Comparison of ENCODE assay signal across 12 mouse cellular contexts in genomic region chr1:128805687-128806653, GRCm38 (mm10).
A peak's percentile ranks its signal among the peaks of the same experiment; 100 is the strongest.
DNase-seq lines count a peak whose midpoint lies in the region; ATAC-seq lines count a peak whose summit lies in the region.
"Had no signal": no experiment of that assay in that cellular context is flagged by ENCODE, and none has a peak within 500 bp of the region (broad histone marks: within the 10 kb centered on the region; RNA-seq: fewer than 3 reads in every experiment).

No protein-coding gene starts in this region.

- H3K27ac ChIP-seq in embryonic facial prominence, embryonic 12.5 days, result peak overlapping the region; percentile 11; the same call in 1 of the 2 replicates
- 0 out of 2 replicates have a peak overlapping the region, but pooled peaks have one; percentile 29 for H3K27ac ChIP-seq in hindbrain, embryonic 16.5 days (ENCODE audit: low read depth, low read length)
- H3K27ac ChIP-seq in neural tube, embryonic 14.5 days (ENCODE audit: low read depth, low read length), result no peak overlapping the region
- H3K27ac ChIP-seq: kidney, postnatal 0 days; left cerebral cortex, adult 2 months; liver, embryonic 12.5 days had no signal

- no peak overlapping the region for H3K4me3 ChIP-seq in embryonic facial prominence, embryonic 12.5 days
- no peak overlapping the region for H3K4me3 ChIP-seq in hindbrain, embryonic 16.5 days (ENCODE audit: low read length)
- no peak overlapping the region for H3K4me3 ChIP-seq in neural tube, embryonic 14.5 days (ENCODE audit: low read depth, low read length)
- H3K4me3 ChIP-seq: left cerebral cortex, adult 2 months; liver, embryonic 12.5 days had no signal

- H3K4me1 ChIP-seq in embryonic facial prominence, embryonic 12.5 days, result peaks cover 16% of the 10 kb centered on the region
- peaks cover 20% of the 10 kb centered on the region for H3K4me1 ChIP-seq in hindbrain, embryonic 16.5 days (ENCODE audit: control insufficient read depth, insufficient read depth, low read depth, low read length)
- no peaks in the 10 kb centered on the region for H3K4me1 ChIP-seq in neural tube, embryonic 14.5 days (ENCODE audit: control insufficient read depth, insufficient read depth, low read length)
- H3K4me1 ChIP-seq: liver, embryonic 12.5 days had no signal

- H3K9me3 ChIP-seq in embryonic facial prominence, embryonic 12.5 days, result no peaks in the 10 kb centered on the region
- H3K9me3 ChIP-seq in hindbrain, embryonic 16.5 days (ENCODE audit: control insufficient read depth, low read length), result no peaks in the 10 kb centered on the region
- no peaks in the 10 kb centered on the region for H3K9me3 ChIP-seq in neural tube, embryonic 14.5 days (ENCODE audit: control insufficient read depth, low read length)
- H3K9me3 ChIP-seq: liver, embryonic 12.5 days had no signal

- no peak overlapping the region for H3K9ac ChIP-seq in embryonic facial prominence, embryonic 12.5 days
- H3K9ac ChIP-seq in hindbrain, embryonic 16.5 days (ENCODE audit: low read depth, low read length), result no peak overlapping the region
- H3K9ac ChIP-seq in neural tube, embryonic 14.5 days (replicated peaks; ENCODE audit: low read depth, low read length), result no peak overlapping the region
- H3K9ac ChIP-seq: liver, embryonic 12.5 days had no signal

- H3K4me2 ChIP-seq in embryonic facial prominence, embryonic 12.5 days (replicated peaks), result no peak overlapping the region
- no peak overlapping the region for H3K4me2 ChIP-seq in hindbrain, embryonic 16.5 days (ENCODE audit: low read length)
- H3K4me2 ChIP-seq in neural tube, embryonic 14.5 days (ENCODE audit: low read depth, low read length), result no peak overlapping the region
- H3K4me2 ChIP-seq: liver, embryonic 12.5 days had no signal

- ATAC-seq in embryonic facial prominence, embryonic 12.5 days (ENCODE audit: insufficient number of reproducible peaks, insufficient read depth, low FRiP score, low TSS enrichment), result peak; percentile 50; the same call in 1 of the 2 replicates
- ATAC-seq in hindbrain, embryonic 16.5 days, result peak; percentile 56
- peak; percentile 57; the same call in 1 of the 2 replicates for ATAC-seq in neural tube, embryonic 14.5 days (ENCODE audit: low read depth)
- no peak for ATAC-seq in erythroid progenitor cell, adult 5-6 weeks (replicated peaks; ENCODE audit: low FRiP score, poor library complexity, severe bottlenecking)
- no peak for ATAC-seq in megakaryocyte progenitor cell, adult 5-6 weeks (replicated peaks; ENCODE audit: poor library complexity)
- ATAC-seq: liver, embryonic 12.5 days had no signal

- H3K27me3 ChIP-seq in embryonic facial prominence, embryonic 12.5 days, result 0 out of 2 replicates have a peak, but pooled peaks cover 2% of the 10 kb centered on the region
- no peaks in the 10 kb centered on the region for H3K27me3 ChIP-seq in hindbrain, embryonic 16.5 days (replicated peaks; ENCODE audit: control insufficient read depth, insufficient read depth, low read length)
- H3K27me3 ChIP-seq in neural tube, embryonic 14.5 days (ENCODE audit: control insufficient read depth, insufficient read depth, low read length), result no peaks in the 10 kb centered on the region
- H3K27me3 ChIP-seq: liver, embryonic 12.5 days had no signal

- intact Hi-C loops in left cerebral cortex, postnatal 4 days (cut with DNase I), result no loop called here

- DNase-seq in left cerebral cortex, postnatal 4 days, result peak; percentile 39
- DNase-seq in left cerebral cortex, adult 18-20 months (ENCODE audit: low spot score in 2 of 2), result no peak
- no peak for DNase-seq in urinary bladder, postnatal 4 days (ENCODE audit: low spot score in 2 of 2)
- DNase-seq: gastrocnemius, postnatal 36 days had no signal

- 25% methylated on average over 10 of the region's 10 CpGs for WGBS in embryonic facial prominence, embryonic 12.5 days
- 35% methylated on average over 10 of the region's 10 CpGs for WGBS in hindbrain, embryonic 16.5 days
- WGBS in neural tube, embryonic 14.5 days, result 32% methylated on average over 10 of the region's 10 CpGs

- H3K36me3 ChIP-seq in embryonic facial prominence, embryonic 12.5 days, result no peaks in the 10 kb centered on the region
- H3K36me3 ChIP-seq in hindbrain, embryonic 16.5 days (ENCODE audit: control insufficient read depth, insufficient read depth, low read length), result no peaks in the 10 kb centered on the region
- H3K36me3 ChIP-seq in neural tube, embryonic 14.5 days (ENCODE audit: control insufficient read depth, insufficient read depth, low read length), result no peaks in the 10 kb centered on the region
- H3K36me3 ChIP-seq: liver, embryonic 12.5 days had no signal

Comparison
In these comparisons a context has a peak if more than half of its experiments do, and no peak if none do; other contexts are left out.
1. ATAC-seq: peak in embryonic facial prominence, embryonic 12.5 days (single experiment), hindbrain, embryonic 16.5 days (single experiment) and neural tube, embryonic 14.5 days (single experiment); none in erythroid progenitor cell, adult 5-6 weeks (single experiment) and megakaryocyte progenitor cell, adult 5-6 weeks (single experiment).